Mouse (Mus musculus) spleen, postnatal 4 days (tissue): ENCODE results near the gene Mki67.

Source experiments
- DNase-seq, 2 experiments: peaks; one replicate each; pipeline ENCODE4 v3.0.0; 2022; ENCODE audit warnings: low spot score in 2 of 2

Mki67 gene

DNA sequence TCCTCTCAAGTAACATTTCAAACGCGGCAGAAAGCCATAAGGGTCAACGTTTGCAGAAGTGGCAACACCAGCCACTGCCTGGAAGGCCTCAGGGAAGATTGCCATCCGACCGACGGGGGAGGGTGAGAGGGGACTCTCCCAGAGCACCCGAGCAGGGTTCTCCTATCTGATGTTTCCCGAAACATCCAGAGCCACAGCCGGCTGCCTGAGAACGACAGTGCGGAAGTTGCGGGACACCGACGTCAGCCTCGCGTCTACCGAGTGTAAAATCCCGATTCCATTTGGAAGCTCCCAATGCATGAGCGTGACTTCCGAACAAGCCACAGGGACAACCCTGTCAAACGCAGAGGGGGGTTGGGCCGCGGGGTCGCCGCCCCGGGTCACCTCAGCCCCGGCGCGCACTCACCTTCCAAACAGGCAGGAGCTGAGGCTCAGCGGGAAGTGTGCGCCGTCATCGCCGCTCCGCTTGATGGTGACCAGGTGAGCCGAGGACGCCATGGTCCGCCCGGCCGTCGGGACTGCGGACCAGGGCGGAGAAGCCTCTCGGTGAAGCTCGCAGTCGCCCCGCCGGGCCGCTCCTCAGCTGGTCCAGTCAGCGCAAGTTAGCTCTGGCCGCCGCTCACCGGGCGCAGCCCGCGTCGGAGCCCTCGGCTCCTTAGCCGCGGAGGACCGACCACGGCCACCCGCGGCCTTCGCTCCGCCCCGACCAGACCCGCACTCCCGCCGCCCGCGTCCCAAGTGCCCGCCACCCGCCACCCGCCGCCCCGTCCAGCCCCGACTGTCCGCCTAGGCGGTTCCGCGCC is at the start of gene Mki67:
Gene Mki67 (minus strand): TSS at position 720 of the 803 bp plus-strand sequence.
- DNase-seq = peak; percentile 51 to 82

DNA sequence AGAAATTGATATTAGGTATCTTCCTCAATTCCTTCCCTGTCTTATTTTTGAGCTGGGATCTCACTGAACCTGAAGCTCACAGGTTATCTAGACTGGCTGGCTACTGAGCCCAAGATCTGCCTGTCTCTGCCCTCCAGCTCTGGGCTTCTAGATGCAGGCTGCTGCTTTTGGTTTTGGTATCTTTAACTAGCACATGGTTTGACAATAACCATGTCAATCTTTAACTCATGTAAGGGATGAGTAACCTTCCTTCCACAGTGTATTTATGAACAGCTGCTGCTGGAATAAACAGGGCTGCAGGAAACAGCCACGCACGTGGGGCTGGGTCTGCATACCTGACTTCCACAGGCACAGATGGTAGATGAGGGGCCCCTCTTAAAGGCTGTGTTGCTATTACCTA is 47.1 kb upstream of the Mki67 start:
- DNase-seq = no peak

DNA sequence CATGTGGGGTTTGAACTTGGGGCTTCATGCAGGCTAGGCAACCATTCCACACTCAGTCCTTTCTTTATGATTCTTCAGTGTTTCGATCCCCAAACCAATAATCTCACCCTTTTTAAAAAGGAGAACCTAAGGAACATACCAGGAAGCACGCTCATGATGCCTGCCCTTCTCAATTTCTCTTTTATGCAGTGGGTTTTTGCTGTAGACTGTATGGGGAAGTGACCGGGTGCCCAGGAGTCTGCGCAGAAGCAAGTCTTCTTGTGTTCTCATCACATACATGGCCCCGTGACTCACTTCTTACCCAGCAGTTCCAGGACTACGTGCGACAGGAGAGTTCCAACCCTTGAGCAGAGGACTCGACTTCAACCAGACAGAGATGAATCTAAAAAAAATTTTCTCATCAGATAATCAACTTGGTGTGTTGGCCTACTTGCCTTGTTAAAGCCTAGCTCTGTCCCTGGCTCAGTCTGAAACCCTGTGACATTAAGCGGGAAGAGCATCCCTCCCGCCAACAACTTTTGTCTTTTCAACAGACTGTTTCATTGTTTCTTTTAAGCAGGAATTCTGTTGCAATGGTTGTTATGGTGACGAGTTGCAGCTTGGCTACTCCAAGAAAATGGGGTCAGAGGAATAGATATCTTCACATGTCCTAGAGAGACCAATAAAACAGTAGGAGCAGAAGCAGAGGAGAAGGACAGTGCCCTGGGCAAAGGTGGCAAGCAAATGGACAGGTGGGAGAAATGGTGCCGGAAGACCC is 42.8 kb upstream of the Mki67 start:
- DNase-seq = no peak

- no peak for DNase-seq
These were observed 42.0 kb upstream of the Mki67 start for GRCm38 (mm10) chr7:135758171-135758570.

- DNase-seq = no peak
These were observed 40.9 kb upstream of the Mki67 start for GRCm38 (mm10) chr7:135756984-135757586.

DNA sequence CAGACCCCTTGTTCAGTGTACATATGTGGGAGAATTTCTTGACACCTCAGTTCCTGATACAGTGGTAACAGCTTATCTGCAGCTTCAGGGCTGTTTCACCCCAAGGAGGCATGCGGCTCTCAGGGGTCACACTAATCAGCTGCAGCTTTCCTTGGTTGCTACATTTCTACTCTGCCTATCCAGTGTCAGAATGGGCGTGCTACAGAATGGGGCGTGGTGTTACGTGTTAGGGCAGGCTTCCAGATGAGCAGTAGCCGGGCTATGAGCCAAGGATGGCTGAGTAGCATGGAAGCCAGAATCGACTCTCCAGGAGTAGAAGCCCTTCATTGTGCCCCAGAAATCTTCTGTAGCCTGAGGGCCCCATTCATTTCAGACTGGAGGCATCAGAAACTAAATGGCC is 32.8 kb upstream of the Mki67 start:
- no peak for DNase-seq

DNA sequence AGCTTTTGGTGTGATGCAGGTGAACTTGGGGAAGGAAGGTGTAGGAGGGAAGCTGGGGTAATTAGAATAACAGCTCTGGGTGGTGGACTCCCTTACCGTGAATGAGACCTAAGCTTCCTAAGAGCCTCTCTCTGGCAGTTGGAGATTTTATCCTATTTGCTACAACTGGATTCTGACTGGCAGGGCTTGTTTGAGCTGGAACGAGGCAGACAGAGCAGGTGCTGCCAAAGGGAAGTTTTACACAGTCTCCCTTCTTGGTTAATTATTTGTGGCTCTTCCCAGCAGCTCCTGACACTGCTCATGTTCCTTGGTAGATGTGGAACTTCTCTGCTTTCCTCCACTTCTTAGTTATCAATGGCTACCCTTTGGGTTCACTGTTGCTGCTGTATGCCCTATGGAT is 30.9 kb upstream of the Mki67 start:
- no peak for DNase-seq

DNA sequence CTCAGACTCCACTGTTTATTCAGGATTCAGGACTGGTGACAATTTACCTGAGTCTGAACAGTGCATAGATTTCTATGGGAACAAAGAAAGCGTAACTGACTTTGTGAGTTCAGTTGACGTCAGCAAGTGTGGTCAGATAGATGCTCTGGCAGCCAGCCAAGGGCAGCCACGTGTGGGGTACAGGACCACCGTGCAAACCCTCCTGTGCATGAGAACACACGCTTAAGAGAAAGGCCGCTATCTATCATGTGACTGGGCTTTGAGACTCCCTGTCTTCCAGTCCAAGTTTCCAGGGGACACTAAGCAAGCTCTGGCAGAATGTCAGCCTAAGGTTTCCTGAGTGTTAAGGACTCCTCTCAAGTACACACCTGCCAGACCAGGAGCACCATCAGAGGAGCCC is 30.4 kb upstream of the Mki67 start:
- no peak for DNase-seq

- no peak for DNase-seq
These were observed 28.9 kb upstream of the Mki67 start for GRCm38 (mm10) chr7:135745091-135745490.

DNA sequence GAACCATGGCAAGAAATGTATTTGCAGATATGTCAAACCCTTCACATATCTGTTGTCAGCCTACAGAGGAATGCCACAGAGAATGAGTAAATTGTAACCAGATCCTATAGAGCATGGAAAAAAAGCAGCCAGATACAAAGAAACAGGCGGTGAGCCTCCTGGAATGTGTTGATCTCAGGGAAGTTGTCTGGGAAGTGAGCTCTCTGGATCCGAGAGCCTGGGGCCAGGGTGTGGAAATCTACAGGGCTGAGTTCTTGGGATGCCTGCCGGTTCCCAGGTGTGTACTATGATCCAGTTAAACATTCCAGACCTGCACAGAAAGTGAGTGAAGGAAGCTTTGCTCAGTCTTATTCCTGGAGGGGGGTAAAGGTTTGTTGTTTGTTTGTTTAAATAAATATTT is 24.3 kb upstream of the Mki67 start:
- DNase-seq = no peak

DNA sequence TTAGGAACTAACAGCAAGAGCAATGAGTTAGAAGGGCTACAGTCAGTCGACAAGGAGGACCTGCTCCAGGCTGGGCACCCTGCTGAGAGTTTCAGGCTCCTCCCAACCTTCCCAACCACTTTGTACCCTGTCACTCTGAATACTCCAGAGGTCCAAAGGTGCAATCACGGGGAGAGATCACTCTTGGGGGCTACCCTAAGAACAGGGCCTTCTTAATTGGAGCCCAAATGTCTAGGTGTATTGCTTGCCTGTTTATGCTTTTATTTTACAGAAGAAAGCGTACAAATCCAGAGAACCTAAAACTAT is 20.4 kb upstream of the Mki67 start:
- DNase-seq = no peak

- DNase-seq = peak; percentile 90 to 96
These were observed 19.8 kb upstream of the Mki67 start for GRCm38 (mm10) chr7:135735691-135736580.

GRCm38 (mm10) chr7:135734911-135735646 is 18.9 kb upstream of the Mki67 start:
- no peak for DNase-seq

DNA sequence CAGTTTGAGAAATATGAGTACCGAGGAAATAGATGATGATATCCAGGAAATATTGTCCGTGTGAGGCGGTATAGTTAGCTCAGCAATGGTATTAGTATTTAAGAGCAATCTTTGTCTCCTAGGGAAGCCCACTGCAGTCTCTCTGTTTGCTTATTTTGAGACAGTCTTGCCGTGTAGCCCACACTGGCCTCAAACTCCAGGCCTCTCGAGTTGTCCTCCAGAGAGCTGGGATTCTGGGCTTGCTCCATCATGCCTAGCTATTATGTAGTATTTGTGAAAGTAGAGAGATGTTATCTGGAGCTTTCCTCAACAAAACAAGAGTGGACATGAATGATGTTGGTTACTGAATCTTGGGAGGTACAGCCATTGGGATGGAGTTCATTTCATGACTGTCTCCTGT is 18.2 kb upstream of the Mki67 start:
- DNase-seq = no peak

DNA sequence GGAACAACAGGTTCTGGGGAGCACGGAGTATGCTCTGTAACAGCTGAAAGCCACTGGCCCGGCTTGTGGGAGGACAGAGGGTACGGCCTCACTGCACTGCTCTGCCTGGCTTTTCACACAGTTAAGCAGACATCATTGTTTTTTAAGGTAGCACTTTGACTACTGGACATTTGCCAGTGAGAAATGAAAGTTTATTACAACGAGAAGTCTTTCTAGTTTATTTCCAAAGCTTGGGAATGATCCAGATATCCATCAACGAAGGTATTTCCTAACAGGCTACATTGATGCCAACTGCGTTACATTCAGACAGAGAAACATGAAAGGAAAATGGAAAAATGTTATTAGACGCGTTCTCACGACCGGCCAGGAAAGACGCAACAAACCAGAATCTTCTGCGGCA is 11.9 kb upstream of the Mki67 start:
- no peak for DNase-seq

DNA sequence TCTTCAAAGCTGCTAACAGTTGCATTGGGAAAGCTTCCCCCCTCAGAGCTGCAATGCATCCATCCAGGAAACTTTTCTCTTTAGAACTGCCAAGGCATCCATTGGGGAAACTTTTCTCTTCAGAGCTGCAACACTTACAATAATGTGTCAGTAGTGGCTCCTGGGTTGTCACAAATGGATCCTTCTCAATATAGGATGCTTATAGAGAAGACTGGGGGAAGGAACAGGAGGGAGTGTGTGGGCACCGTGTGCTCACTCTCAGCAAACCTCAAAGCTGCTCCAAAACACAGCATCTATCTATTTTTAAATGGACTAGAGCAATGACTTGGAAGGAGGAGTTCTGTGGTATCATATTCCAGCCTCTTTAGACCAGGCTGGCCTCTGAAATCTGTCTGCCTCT is 10.5 kb upstream of the Mki67 start:
- no peak for DNase-seq

DNA sequence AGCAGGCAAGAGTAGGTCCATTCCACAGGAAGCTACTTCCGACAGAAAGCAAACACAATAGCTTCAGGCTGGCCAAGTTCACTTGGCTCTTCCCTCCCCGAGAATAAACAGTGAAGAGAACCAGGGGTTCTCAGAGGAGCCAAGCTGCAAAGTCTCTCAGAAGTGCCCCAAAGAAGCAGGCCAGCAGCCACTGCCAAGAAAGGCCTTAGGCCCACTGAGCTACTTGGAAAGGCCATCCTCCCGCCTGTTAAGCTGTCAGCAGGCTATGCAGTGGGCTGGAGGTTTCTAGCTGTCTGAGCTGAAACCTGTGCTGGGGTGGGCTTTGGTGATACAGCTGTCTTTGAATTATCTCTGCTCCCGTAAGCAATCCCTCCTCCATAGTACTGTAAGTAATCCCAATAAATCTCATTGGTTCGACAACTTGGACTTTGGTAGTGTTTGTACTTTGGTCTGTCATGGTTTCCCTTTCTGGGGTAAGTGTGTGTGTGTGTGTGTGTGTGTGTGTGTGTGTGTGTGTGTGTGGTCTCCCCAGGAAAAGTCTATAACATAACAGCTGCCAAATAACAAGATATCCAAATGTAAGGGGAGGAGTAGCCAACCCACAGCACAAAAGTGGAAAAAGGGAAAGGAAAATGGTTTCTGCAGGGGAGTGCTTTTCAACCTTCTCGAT is 7.6 kb upstream of the Mki67 start:
- no peak for DNase-seq

DNA sequence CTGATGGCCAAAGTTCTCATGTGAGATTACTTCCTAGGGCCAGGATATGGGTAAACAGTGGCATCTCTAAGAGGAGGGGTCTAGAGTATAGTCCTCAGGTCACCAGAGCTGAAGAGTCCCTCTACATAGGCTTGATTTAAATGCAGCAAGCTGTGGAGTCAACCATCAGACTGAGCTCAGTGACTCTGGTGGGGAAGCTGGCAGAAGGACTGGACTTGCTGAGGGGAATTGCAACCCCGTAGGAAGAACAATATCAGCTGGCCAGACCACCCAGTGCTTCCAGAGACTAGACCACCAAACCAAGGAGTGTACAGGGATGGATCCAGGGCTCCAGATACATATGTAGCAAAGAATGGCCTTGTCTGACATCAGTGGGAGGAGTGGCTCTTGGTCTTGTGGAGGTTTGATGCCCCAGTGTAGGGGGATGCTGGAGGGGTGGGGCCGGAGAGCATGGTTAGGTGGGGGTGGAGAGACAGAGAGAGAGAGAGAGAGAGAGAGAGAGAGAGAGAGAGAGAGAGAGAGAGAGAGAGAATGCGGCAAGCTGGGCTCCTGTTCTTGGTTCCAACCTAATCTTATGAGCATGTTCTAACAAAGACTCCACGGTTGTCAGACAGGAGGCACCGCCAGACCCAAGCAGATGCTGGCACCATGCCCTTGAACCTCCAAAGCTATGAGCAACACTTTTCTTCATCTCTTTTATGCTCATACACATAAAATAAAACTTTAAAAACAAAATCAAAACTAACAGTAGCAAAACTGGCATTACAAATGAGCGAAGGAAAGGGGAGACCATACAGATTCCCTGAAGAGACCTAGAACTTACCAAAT is 6.1 kb upstream of the Mki67 start:
- peak; percentile 62 to 78 for DNase-seq

DNA sequence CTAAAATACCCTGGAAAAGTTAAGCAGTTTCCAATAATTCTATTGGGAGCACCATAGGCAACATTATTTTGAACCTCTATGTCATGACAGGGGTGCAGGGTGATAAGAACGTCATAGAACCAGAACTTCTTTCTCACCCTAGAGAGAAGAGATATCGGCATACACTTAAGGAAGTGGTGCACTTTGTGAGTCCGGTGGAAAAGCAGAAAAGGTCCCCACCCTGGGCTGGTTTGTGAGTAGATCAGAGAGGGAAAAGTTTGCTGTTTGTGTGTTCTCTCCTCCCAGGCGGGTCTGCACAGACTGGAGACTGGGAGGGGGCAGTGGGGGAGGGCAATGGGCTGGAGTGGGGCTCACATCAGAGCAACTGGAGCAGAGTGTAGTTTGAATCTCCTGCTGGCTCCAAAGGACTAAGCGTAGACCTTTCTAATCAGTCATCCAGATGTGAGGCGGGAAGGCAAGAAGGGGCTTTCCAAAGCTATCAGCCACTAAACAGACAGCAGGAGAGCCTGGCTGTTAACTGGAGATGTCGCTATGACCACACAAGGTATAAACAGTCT is 5.4 kb upstream of the Mki67 start:
- peak; percentile 66 to 80 for DNase-seq
